Mouse (Mus musculus) ES-Bruce4 (cell line): ENCODE results near the gene Sbf1.

ENCODE experiments used
- CTCF ChIP-seq: IDR thresholded peaks from one replicate; pipeline ENCODE4 v1.8.1; 2011; ENCODE audit warnings: low read depth, low read length
- POLR2A ChIP-seq: IDR thresholded peaks from one replicate; pipeline ENCODE4 v1.8.1; 2011; ENCODE audit warnings: low read length; ENCODE audit not compliant: insufficient read depth

GRCm38 (mm10) chr15:89339696-89340095 is 24.6 kb upstream of the Sbf1 start:
- TF ChIP-seq POLR2A (no peak), CTCF (no peak)
